Mouse (Mus musculus) kidney, postnatal 10 days (tissue): Measurements from ENCODE around the gene Gm9999.

Source experiments
- DNase-seq: peaks from one replicate; pipeline ENCODE4 v3.0.0; 2021; ENCODE audit warnings: mixed read lengths

The Gm9999 gene

GRCm38 (mm10) chr7:47031371-47031770 lies 48.0 kb downstream of the Gm9999 start:
- no peak for DNase-seq

- no peak for DNase-seq
Observed at GRCm38 (mm10) chr7:47034785-47035384, 51.5 kb downstream of the Gm9999 start.

- no peak for DNase-seq
Observed at GRCm38 (mm10) chr7:47035426-47035825, 52.0 kb downstream of the Gm9999 start.
